Mouse (Mus musculus) MEL-GATA-1-ER (cell line): Measurements from ENCODE around the gene Arhgap36.

Experiments used
- DNase-seq: peaks from one replicate; pipeline ENCODE4 v3.0.0-alpha.2; 2012; ENCODE audit warnings: low read depth; ENCODE audit errors: extremely low read depth

Gene Arhgap36

GRCm38 (mm10) chrX:49463442-49463970 is at the start of gene Arhgap36:
Gene Arhgap36, plus strand, starts transcription at chrX:49463945.
- DNase-seq = no peak

GRCm38 (mm10) chrX:49457781-49458180 is 6.0 kb upstream of the Arhgap36 start:
- DNase-seq = no peak

- DNase-seq = no peak
Measured at GRCm38 (mm10) chrX:49470287-49471054, 6.7 kb downstream of the Arhgap36 start.

- DNase-seq = no peak
Measured at GRCm38 (mm10) chrX:49479968-49480809, 16.4 kb downstream of the Arhgap36 start.

- DNase-seq = no peak
Measured at GRCm38 (mm10) chrX:49480846-49481245, 17.1 kb downstream of the Arhgap36 start.

- no peak for DNase-seq
Measured at GRCm38 (mm10) chrX:49489141-49489540, 25.4 kb downstream of the Arhgap36 start.

- DNase-seq = no peak
Measured at GRCm38 (mm10) chrX:49493739-49494449, 30.1 kb downstream of the Arhgap36 start.
